Mouse (Mus musculus): ENCODE data around the gene Chst5. TPM values are rescaled to one million over a fixed set of nuclear protein-coding genes. Genes with fewer than 3 reads are reported as not detected.
"Not testable (repeated sequence)": the region's sequence is repeated elsewhere in the genome, so short reads cannot be mapped to it uniquely, and the experiment has no call there.

The Chst5 gene
- polyA plus RNA-seq, 1 experiment from 2014 or later: 0.27 TPM

GRCm38 (mm10) chr8:111876355-111876948 lies 33.8 kb downstream of the Chst5 start, which contains the start of gene Tmem170:
Gene Tmem170 (minus strand): TSS chr8:111876750.
- DNase-seq (ENCODE audit: low spot score): peak; percentile 99

- DNase-seq (ENCODE audit: low spot score): peak; percentile 20
Observed at GRCm38 (mm10) chr8:111875758-111876157, 34.5 kb downstream of the Chst5 start.

- no peak for DNase-seq (ENCODE audit: low spot score)
Observed at GRCm38 (mm10) chr8:111871278-111871677, 39.0 kb downstream of the Chst5 start.

- no peak for DNase-seq (ENCODE audit: low spot score)
Observed at GRCm38 (mm10) chr8:111870379-111870778, 39.9 kb downstream of the Chst5 start.

- no peak for DNase-seq (ENCODE audit: low spot score)
Observed at GRCm38 (mm10) chr8:111868664-111869063, 41.6 kb downstream of the Chst5 start.

GRCm38 (mm10) chr8:111865857-111866256 lies 44.4 kb downstream of the Chst5 start:
- DNase-seq (ENCODE audit: low spot score): no peak

- DNase-seq (ENCODE audit: low spot score): no peak
Observed at GRCm38 (mm10) chr8:111865130-111865852, 45.0 kb downstream of the Chst5 start.

- DNase-seq (ENCODE audit: low spot score): no peak
Observed at GRCm38 (mm10) chr8:111864648-111865047, 45.6 kb downstream of the Chst5 start.

- no peak for DNase-seq (ENCODE audit: low spot score)
Observed at GRCm38 (mm10) chr8:111863280-111863679, 47.0 kb downstream of the Chst5 start.

- no peak for DNase-seq (ENCODE audit: low spot score)
Observed at GRCm38 (mm10) chr8:111855977-111856376, 54.3 kb downstream of the Chst5 start.

GRCm38 (mm10) chr8:111853861-111854501 lies 56.3 kb downstream of the Chst5 start, which contains the start of gene Cfdp1:
Gene Cfdp1 (minus strand): TSS chr8:111854291.
- DNase-seq (ENCODE audit: low spot score): peak; percentile 97

GRCm38 (mm10) chr8:111853219-111853618 lies 57.0 kb downstream of the Chst5 start:
- not testable (repeated sequence) for DNase-seq (ENCODE audit: low spot score)

GRCm38 (mm10) chr8:111846746-111847145 lies 63.5 kb downstream of the Chst5 start:
- no peak for DNase-seq (ENCODE audit: low spot score)

Other genes starting within 250 kb of the Chst5 start
- 1.1 TPM in 2 replicates for gene Ctrb1, start 219.4 kb downstream of the Chst5 start, polyA plus RNA-seq (2015; fragmentation: Nextera tagmentation; extraction: Ambion mirVana)
- 4.1 TPM in 2 replicates for gene Bcar1, start 166.6 kb downstream of the Chst5 start, polyA plus RNA-seq (2015; fragmentation: Nextera tagmentation; extraction: Ambion mirVana)
- 105 and 119 TPM in 2 replicates for gene Cfdp1, start 56.2 kb downstream of the Chst5 start, polyA plus RNA-seq (2015; fragmentation: Nextera tagmentation; extraction: Ambion mirVana)
- gene Tmem170, start 33.7 kb downstream of the Chst5 start, polyA plus RNA-seq (2015; fragmentation: Nextera tagmentation; extraction: Ambion mirVana): 5.2 and 6.1 TPM in 2 replicates
- 1.5 and 2.2 TPM in 2 replicates for gene Tmem231, start 23.4 kb upstream of the Chst5 start, polyA plus RNA-seq (2015; fragmentation: Nextera tagmentation; extraction: Ambion mirVana)
- gene Gabarapl2, start 30.3 kb upstream of the Chst5 start, polyA plus RNA-seq (2015; fragmentation: Nextera tagmentation; extraction: Ambion mirVana): 278 and 281 TPM in 2 replicates
- 4.6 and 5.4 TPM in 2 replicates for gene Adat1, start 81.9 kb upstream of the Chst5 start, polyA plus RNA-seq (2015; fragmentation: Nextera tagmentation; extraction: Ambion mirVana)
- gene Kars, start 100.9 kb upstream of the Chst5 start, polyA plus RNA-seq (2015; fragmentation: Nextera tagmentation; extraction: Ambion mirVana): 169 and 186 TPM in 2 replicates
- gene Terf2ip, start 101.0 kb upstream of the Chst5 start, polyA plus RNA-seq (2015; fragmentation: Nextera tagmentation; extraction: Ambion mirVana): 12.8 and 16.8 TPM in 2 replicates
- 0.23 and 0.53 TPM in 2 replicates for gene Gm6793, start 104.6 kb upstream of the Chst5 start, polyA plus RNA-seq (2015; fragmentation: Nextera tagmentation; extraction: Ambion mirVana)